Mouse (Mus musculus): ENCODE data around the gene Syp. TPM values are rescaled to one million over a fixed set of nuclear protein-coding genes. Genes with fewer than 3 reads are reported as not detected.

Syp gene
- polyA plus RNA-seq (2012; rRNA removed): 0.44 and 0.45 TPM in 2 replicates

GRCm38 (mm10) chrX:7638401-7639091 lies at the start of gene Syp:
Gene Syp (plus strand): TSS chrX:7638471.

GRCm38 (mm10) chrX:7604879-7605574 lies 33.2 kb upstream of the Syp start, which contains the start of gene Ccdc22:
Gene Ccdc22 (minus strand): TSS chrX:7605517.

GRCm38 (mm10) chrX:7606783-7607182 lies 31.5 kb upstream of the Syp start, which contains the start of gene Cacna1f:
Gene Cacna1f (plus strand): TSS chrX:7607083.

GRCm38 (mm10) chrX:7657221-7657639 lies 19.0 kb downstream of the Syp start, which contains the start of gene Prickle3:
Gene Prickle3 (plus strand): TSS chrX:7657260.

GRCm38 (mm10) chrX:7670921-7671623 lies 32.8 kb downstream of the Syp start, which contains the start of gene Plp2:
Gene Plp2 (minus strand): TSS chrX:7671390.

GRCm38 (mm10) chrX:7680864-7681263 lies 42.6 kb downstream of the Syp start, which contains the start of gene Magix:
Gene Magix (minus strand): TSS chrX:7681251.

GRCm38 (mm10) chrX:7696954-7697381 lies 58.7 kb downstream of the Syp start, which contains the start of gene Gpkow:
Gene Gpkow (plus strand): TSS chrX:7697131.

Other genes starting within 250 kb of the Syp start
- gene Foxp3, start 64.8 kb upstream of the Syp start, polyA plus RNA-seq (2012; rRNA removed): not detected in 2 replicates
- 0.34 and 0.36 TPM in 2 replicates for gene Ppp1r3f, start 64.2 kb upstream of the Syp start, polyA plus RNA-seq (2012; rRNA removed)
- gene Ccdc22, start 33.0 kb upstream of the Syp start, polyA plus RNA-seq (2012; rRNA removed): 7.7 and 9.4 TPM in 2 replicates
- 0.03 and 0.05 TPM in 2 replicates for gene Cacna1f, start 31.4 kb upstream of the Syp start, polyA plus RNA-seq (2012; rRNA removed)
- 1.2 and 1.3 TPM in 2 replicates for gene Prickle3, start 18.8 kb downstream of the Syp start, polyA plus RNA-seq (2012; rRNA removed)
- 24.8 and 27.6 TPM in 2 replicates for gene Plp2, start 32.9 kb downstream of the Syp start, polyA plus RNA-seq (2012; rRNA removed)
- 0.03 and 0.07 TPM in 2 replicates for gene Magix, start 42.8 kb downstream of the Syp start, polyA plus RNA-seq (2012; rRNA removed)
- gene Gpkow, start 58.7 kb downstream of the Syp start, polyA plus RNA-seq (2012; rRNA removed): 7.1 and 8.1 TPM in 2 replicates
- 12.3 and 12.8 TPM in 2 replicates for gene Wdr45, start 75.9 kb downstream of the Syp start, polyA plus RNA-seq (2012; rRNA removed)
- 0.12 and 0.20 TPM in 2 replicates for gene Gm45208, start 83.8 kb downstream of the Syp start, polyA plus RNA-seq (2012; rRNA removed)
- gene Praf2, start 90.0 kb downstream of the Syp start, polyA plus RNA-seq (2012; rRNA removed): 3.9 and 4.5 TPM in 2 replicates
- gene Ccdc120, start 112.4 kb downstream of the Syp start, polyA plus RNA-seq (2012; rRNA removed): 1.3 TPM in 2 replicates
- gene Tfe3, start 124.1 kb downstream of the Syp start, polyA plus RNA-seq (2012; rRNA removed): 3.6 and 5.0 TPM in 2 replicates
- gene Gripap1, start 151.3 kb downstream of the Syp start, polyA plus RNA-seq (2012; rRNA removed): 30.3 and 32.3 TPM in 2 replicates
- 0.31 and 0.43 TPM in 2 replicates for gene Kcnd1, start 183.8 kb downstream of the Syp start, polyA plus RNA-seq (2012; rRNA removed)
- gene Otud5, start 202.9 kb downstream of the Syp start, polyA plus RNA-seq (2012; rRNA removed): 24.6 and 36.1 TPM in 2 replicates
- gene Pim2, start 239.8 kb downstream of the Syp start, polyA plus RNA-seq (2012; rRNA removed): 2.7 and 3.1 TPM in 2 replicates
- gene Slc35a2, start 245.6 kb downstream of the Syp start, polyA plus RNA-seq (2012; rRNA removed): 12.3 and 14.3 TPM in 2 replicates

Measured in liver, embryonic 14 days (tissue).